Comparison of ENCODE assay signal across 33 mouse cellular contexts in genomic region chr1:23231522-23231921, GRCm38 (mm10).
DNase-seq lines count a peak whose midpoint lies in the region; ATAC-seq and TF ChIP-seq lines count a peak whose summit lies in the region.
"Had no signal": no experiment of that assay in that cellular context is flagged by ENCODE, and none has a peak within 500 bp of the region (broad histone marks: within the 10 kb centered on the region; RNA-seq: fewer than 3 reads in every experiment).

No protein-coding gene starts in this region.

- CTCF ChIA-PET in Patski (lab: Charles Lee) = interaction anchor here (1.6 kb wide), 1 partner anchor 22 kb away, joined by 4 read pairs; no protein-coding TSS in a partner anchor

- DNase-seq in frontal cortex, postnatal 36 days (ENCODE audit: low spot score in 2 of 2) = peak; percentile 13 to 19
- DNase-seq in frontal cortex, postnatal 14 days (ENCODE audit: low spot score in 2 of 2) = no peak
- no peak for DNase-seq in neural tube, embryonic 10.5 days (ENCODE audit: extremely low spot score, low spot score)
- DNase-seq in Patski (ENCODE audit: low read depth, low spot score) = no peak
- no peak for DNase-seq in adrenal gland, adult 18-20 months (ENCODE audit: low spot score in 2 of 2)
- DNase-seq: adrenal gland, postnatal 25 days; cerebellum, adult 2 months; cerebellum, postnatal 14 days; forebrain, postnatal 0 days; gastrocnemius, adult 2 months; gastrocnemius, postnatal 36 days; heart, adult 18-20 months; heart, postnatal 36 days; kidney, postnatal 4 days; liver, postnatal 0 days; lung, postnatal 36 days; thymus, adult 18-20 months; thymus, postnatal 4 days had no signal

- in situ Hi-C loops in Patski (cut with MboI; ENCODE audit: low pct_unique_long_range_greater_than_20kb) = no loop called here

- no peak overlapping the region for H3K27ac ChIP-seq in neural tube, embryonic 14.5 days (ENCODE audit: low read depth, low read length)
- no peak overlapping the region for H3K27ac ChIP-seq in neural tube, embryonic 15.5 days (replicated peaks)
- H3K27ac ChIP-seq: embryonic facial prominence, embryonic 10.5 days; embryonic facial prominence, embryonic 15.5 days; forebrain, embryonic 12.5 days; gastrocnemius, adult 2 months; hindbrain, embryonic 13.5 days; kidney, embryonic 15.5 days; liver, embryonic 12.5 days; neural tube, embryonic 12.5 days; stomach, embryonic 15.5 days had no signal

- no peaks in the 10 kb centered on the region for H3K4me1 ChIP-seq in neural tube, embryonic 14.5 days (ENCODE audit: control insufficient read depth, insufficient read depth, low read length)
- H3K4me1 ChIP-seq in neural tube, embryonic 15.5 days = no peaks in the 10 kb centered on the region
- H3K4me1 ChIP-seq: embryonic facial prominence, embryonic 10.5 days; embryonic facial prominence, embryonic 15.5 days; forebrain, embryonic 12.5 days; hindbrain, embryonic 13.5 days; kidney, embryonic 15.5 days; liver, embryonic 12.5 days; neural tube, embryonic 12.5 days; stomach, embryonic 15.5 days had no signal

- ATAC-seq in neural tube, embryonic 14.5 days (ENCODE audit: low read depth) = peak; percentile 63; the same call in 1 of the 2 replicates
- ATAC-seq in Patski = peak; percentile 26
- peak; percentile 63 for ATAC-seq in neural tube, embryonic 15.5 days (ENCODE audit: low FRiP score)
- ATAC-seq: forebrain, postnatal 0 days; intestine, postnatal 0 days; liver, embryonic 12.5 days; liver, postnatal 0 days; midbrain, embryonic 16.5 days had no signal

- no peak overlapping the region for H3K4me3 ChIP-seq in neural tube, embryonic 14.5 days (ENCODE audit: low read depth, low read length)
- H3K4me3 ChIP-seq in neural tube, embryonic 15.5 days (replicated peaks) = no peak overlapping the region
- H3K4me3 ChIP-seq: embryonic facial prominence, embryonic 10.5 days; embryonic facial prominence, embryonic 15.5 days; forebrain, embryonic 12.5 days; gastrocnemius, adult 2 months; hindbrain, embryonic 13.5 days; kidney, embryonic 15.5 days; liver, embryonic 12.5 days; neural tube, embryonic 12.5 days; stomach, embryonic 15.5 days had no signal

- H3K36me3 ChIP-seq in neural tube, embryonic 14.5 days (ENCODE audit: control insufficient read depth, insufficient read depth, low read length) = no peaks in the 10 kb centered on the region
- no peaks in the 10 kb centered on the region for H3K36me3 ChIP-seq in neural tube, embryonic 15.5 days
- H3K36me3 ChIP-seq: embryonic facial prominence, embryonic 10.5 days; embryonic facial prominence, embryonic 15.5 days; forebrain, embryonic 12.5 days; G1E; hindbrain, embryonic 13.5 days; kidney, embryonic 15.5 days; liver, embryonic 12.5 days; neural tube, embryonic 12.5 days; stomach, embryonic 15.5 days had no signal

- no peaks in the 10 kb centered on the region for H3K27me3 ChIP-seq in neural tube, embryonic 14.5 days (ENCODE audit: control insufficient read depth, insufficient read depth, low read length)
- H3K27me3 ChIP-seq in Patski = no peaks in the 10 kb centered on the region
- no peaks in the 10 kb centered on the region for H3K27me3 ChIP-seq in neural tube, embryonic 15.5 days (replicated peaks)
- H3K27me3 ChIP-seq: embryonic facial prominence, embryonic 15.5 days; forebrain, embryonic 12.5 days; hindbrain, embryonic 13.5 days; kidney, embryonic 15.5 days; liver, embryonic 12.5 days; neural tube, embryonic 12.5 days; stomach, embryonic 15.5 days had no signal

- POLR2A ChIA-PET in Patski (lab: Charles Lee) = no interaction called here

- WGBS in neural tube, embryonic 14.5 days = 12% methylated on average over 1 of the region's 1 CpGs
- 18% methylated on average over 1 of the region's 1 CpGs for WGBS in neural tube, embryonic 15.5 days

- TF ChIP-seq CTCF in Patski (IDR thresholded peaks at IDR 0.05) = no peak

- H3K9me3 ChIP-seq in neural tube, embryonic 14.5 days (ENCODE audit: control insufficient read depth, low read length) = no peaks in the 10 kb centered on the region
- H3K9me3 ChIP-seq in neural tube, embryonic 15.5 days (replicated peaks) = 0 out of 2 replicates have a peak, but pooled peaks cover 3% of the 10 kb centered on the region
- H3K9me3 ChIP-seq: embryonic facial prominence, embryonic 10.5 days; embryonic facial prominence, embryonic 15.5 days; forebrain, embryonic 12.5 days; G1E; hindbrain, embryonic 13.5 days; kidney, embryonic 15.5 days; liver, embryonic 12.5 days; neural tube, embryonic 12.5 days; stomach, embryonic 15.5 days had no signal

- H3K9ac ChIP-seq in neural tube, embryonic 14.5 days (replicated peaks; ENCODE audit: low read depth, low read length) = no peak overlapping the region
- no peak overlapping the region for H3K9ac ChIP-seq in neural tube, embryonic 15.5 days (replicated peaks)
- H3K9ac ChIP-seq: embryonic facial prominence, embryonic 15.5 days; forebrain, embryonic 12.5 days; forebrain, postnatal 0 days; hindbrain, embryonic 13.5 days; kidney, embryonic 15.5 days; liver, embryonic 12.5 days; liver, postnatal 0 days; neural tube, embryonic 12.5 days; stomach, embryonic 15.5 days had no signal

- no peak overlapping the region for H3K4me2 ChIP-seq in neural tube, embryonic 14.5 days (ENCODE audit: low read depth, low read length)
- H3K4me2 ChIP-seq in neural tube, embryonic 15.5 days = no peak overlapping the region
- H3K4me2 ChIP-seq: embryonic facial prominence, embryonic 15.5 days; forebrain, embryonic 12.5 days; heart, embryonic 11.5 days; hindbrain, embryonic 13.5 days; kidney, embryonic 15.5 days; liver, embryonic 12.5 days; midbrain, embryonic 11.5 days; neural tube, embryonic 12.5 days; stomach, embryonic 15.5 days had no signal

Comparison
In these comparisons a context has a peak if more than half of its experiments do, and no peak if none do; other contexts are left out.
1. DNase-seq: peak in frontal cortex, postnatal 36 days (2 of 2); none in frontal cortex, postnatal 14 days (0 of 2), neural tube, embryonic 10.5 days (single experiment), Patski (single experiment) and adrenal gland, adult 18-20 months (0 of 2).
2. Peak in every context shown above with its lines, with median percentiles within 50 percentile points of each other: ATAC-seq.